Mouse (Mus musculus) stomach, embryonic 16.5 days (tissue): ENCODE measurements around the gene Il13ra1. TPM values are rescaled to one million over a fixed set of nuclear protein-coding genes. Genes with fewer than 3 reads are reported as not detected.

ENCODE experiments used
- ATAC-seq: fragments of 200-750 bp; cut with Nextera tagmentation; 2 replicates; pipeline ENCODE4 v1.8.0; 2017; ENCODE audit warnings: moderate number of reproducible peaks, moderate TSS enrichment; ENCODE audit not compliant: insufficient read depth, low FRiP score
- H3K27ac ChIP-seq: fragments of 300-500 bp; sonication (generic); 2 replicates; pipeline ENCODE4 v1.5.1; 2014; ENCODE audit warnings: low read length
- H3K27me3 ChIP-seq: fragments of 300-500 bp; sonication (generic); 2 replicates; pipeline ENCODE4 v1.6.1; 2014; ENCODE audit warnings: low read length, control low read depth, mixed read lengths; ENCODE audit not compliant: control insufficient read depth, insufficient read depth
- H3K36me3 ChIP-seq: fragments of 300-500 bp; sonication (generic); 2 replicates; pipeline ENCODE4 v1.6.1; 2014; ENCODE audit warnings: low read length; ENCODE audit not compliant: control insufficient read depth, insufficient read depth
- H3K4me1 ChIP-seq: fragments of 300-500 bp; sonication (generic); 2 replicates; pipeline ENCODE4 v1.6.1; 2014; ENCODE audit warnings: low read length, control low read depth, mixed read lengths; ENCODE audit not compliant: control insufficient read depth, insufficient read depth
- H3K4me2 ChIP-seq: fragments of 300-500 bp; sonication (generic); 2 replicates; pipeline ENCODE4 v1.6.1; 2014; ENCODE audit warnings: low read depth, low read length, mixed read lengths
- H3K4me3 ChIP-seq: fragments of 300-500 bp; sonication (generic); replicated peaks from 2 replicates; pipeline ENCODE4 v1.5.1; 2014; ENCODE audit warnings: mild to moderate bottlenecking, low read length
- H3K9ac ChIP-seq: fragments of 300-500 bp; sonication (generic); 2 replicates; pipeline ENCODE4 v1.6.1; 2014; ENCODE audit warnings: low read length
- H3K9me3 ChIP-seq: fragments of 300-500 bp; sonication (generic); replicated peaks from 2 replicates; pipeline ENCODE4 v1.6.1; 2016; ENCODE audit warnings: low read length, control low read depth; ENCODE audit not compliant: control insufficient read depth
- WGBS: fragments of 180-500 bp; shearing (Covaris S2); extraction: QIAGEN DNeasy Blood & Tissue Kit; methylation state at CpG from one replicate; pipeline ENCODE4 v1.1.7; 2014; 5-methylcytosine and 5-hydroxymethylcytosine counted together
- polyA plus RNA-seq: library from polyadenylated mRNA; unstranded; fragments of >200 nt; fragmentation: Nextera tagmentation; extraction: Ambion mirVana; gene quantifications from 2 replicates; pipeline ENCODE4 v1.2.1, GENCODE M21; 2015

Gene Il13ra1
- polyA plus RNA-seq, 1 experiment from 2014 or later, result 36.6 TPM

GRCm38 (mm10) chrX:36183625-36184024, 71.7 kb downstream of the Il13ra1 start:
- no peak overlapping the region for H3K4me3 ChIP-seq
- H3K36me3 ChIP-seq, result no peaks in the 10 kb centered on the region
- no peaks in the 10 kb centered on the region for H3K9me3 ChIP-seq
- ATAC-seq, result no peak
- H3K4me1 ChIP-seq, result no peaks in the 10 kb centered on the region
- H3K4me2 ChIP-seq, result no peak overlapping the region
- H3K27me3 ChIP-seq, result no peaks in the 10 kb centered on the region
- no peak overlapping the region for H3K9ac ChIP-seq
- H3K27ac ChIP-seq, result no peak overlapping the region

DNA sequence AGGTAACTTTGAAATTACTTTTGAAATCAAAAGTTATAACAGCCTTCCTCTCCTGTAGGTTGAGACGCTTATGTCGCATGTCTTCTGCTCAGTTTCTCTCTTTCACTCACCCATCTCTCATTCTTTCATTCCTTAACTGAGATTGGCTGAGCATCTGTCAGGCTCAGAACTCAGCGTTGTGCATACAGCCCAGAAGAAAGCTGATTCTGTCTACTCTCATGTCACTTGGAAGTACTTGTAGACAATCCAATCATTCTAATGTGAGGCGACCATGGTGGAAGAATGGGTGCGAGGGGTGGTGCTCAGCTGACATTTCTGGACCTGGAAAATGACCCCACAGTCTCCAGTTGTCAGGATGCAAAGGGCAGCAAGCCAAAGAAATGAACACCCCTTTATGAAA, 74.1 kb downstream of the Il13ra1 start:
- ATAC-seq, result no peak
- Histone ChIP-seq H3K27ac (no peak overlapping the region), H3K27me3 (no peaks in the 10 kb centered on the region), H3K9me3 (no peaks in the 10 kb centered on the region), H3K36me3 (no peaks in the 10 kb centered on the region), H3K4me3 (no peak overlapping the region), H3K9ac (no peak overlapping the region), H3K4me1 (no peaks in the 10 kb centered on the region), H3K4me2 (no peak overlapping the region)
- 61% methylated on average over 5 of the region's 5 CpGs for WGBS

DNA sequence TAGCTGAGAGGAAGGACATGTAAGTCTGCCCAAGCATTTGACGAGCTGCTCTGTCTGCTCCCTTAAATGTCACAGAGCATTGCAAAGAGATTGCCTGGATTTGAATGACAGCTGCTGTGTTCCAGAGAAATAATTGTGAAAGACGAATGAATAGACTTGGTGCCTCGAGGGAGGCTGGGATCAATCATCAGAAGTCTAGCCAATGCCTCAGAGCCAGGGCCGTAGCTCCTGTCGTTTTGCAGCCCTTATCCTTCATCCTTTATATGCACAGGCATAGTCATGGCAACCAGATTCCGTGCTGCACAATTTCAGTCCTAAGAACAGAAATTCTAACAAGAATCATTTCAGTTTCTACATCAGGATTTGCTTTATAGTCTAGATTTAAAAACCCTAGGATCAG, 74.5 kb downstream of the Il13ra1 start:
- H3K36me3 ChIP-seq, result no peaks in the 10 kb centered on the region
- H3K4me2 ChIP-seq, result no peak overlapping the region
- H3K9me3 ChIP-seq, result no peaks in the 10 kb centered on the region
- no peak overlapping the region for H3K27ac ChIP-seq
- no peak overlapping the region for H3K9ac ChIP-seq
- 44% methylated on average over 6 of the region's 6 CpGs for WGBS
- no peak for ATAC-seq
- no peak overlapping the region for H3K4me3 ChIP-seq
- H3K4me1 ChIP-seq, result no peaks in the 10 kb centered on the region
- H3K27me3 ChIP-seq, result no peaks in the 10 kb centered on the region

GRCm38 (mm10) chrX:36193951-36194350, 82.0 kb downstream of the Il13ra1 start:
- no peak for ATAC-seq
- H3K27ac ChIP-seq, result no peak overlapping the region
- no peaks in the 10 kb centered on the region for H3K36me3 ChIP-seq
- no peaks in the 10 kb centered on the region for H3K9me3 ChIP-seq
- H3K9ac ChIP-seq, result no peak overlapping the region
- no peak overlapping the region for H3K4me3 ChIP-seq
- no peak overlapping the region for H3K4me2 ChIP-seq
- peaks cover 4% of the 10 kb centered on the region; the same call in 1 of the 2 replicates for H3K4me1 ChIP-seq
- H3K27me3 ChIP-seq, result no peaks in the 10 kb centered on the region
- 19% methylated on average over 6 of the region's 6 CpGs for WGBS

- Histone ChIP-seq H3K9ac (no peak within 1 kb of the TSS; the same call in 1 of the 2 replicates), H3K4me3 (peak within 1 kb of the TSS; percentile 24), H3K36me3 (no peaks in the 10 kb centered on the region), H3K27me3 (no peaks in the 10 kb centered on the region), H3K4me1 (peaks cover 4% of the 10 kb centered on the region; the same call in 1 of the 2 replicates), H3K4me2 (peak within 1 kb of the TSS; percentile 49), H3K27ac (no peak within 1 kb of the TSS), H3K9me3 (no peaks in the 10 kb centered on the region)
- peak; percentile 33; the same call in 1 of the 2 replicates for ATAC-seq
- WGBS, result 16% methylated on average over 27 of the region's 28 CpGs
Observed at GRCm38 (mm10) chrX:36195736-36196525, 84.0 kb downstream of the Il13ra1 start, which contains the start of gene Zcchc12. TSS of gene Zcchc12 (plus strand) at chrX:36195904.

GRCm38 (mm10) chrX:36209554-36209953, 97.6 kb downstream of the Il13ra1 start:
- H3K36me3 ChIP-seq, result no peaks in the 10 kb centered on the region
- no peaks in the 10 kb centered on the region for H3K4me1 ChIP-seq
- no peaks in the 10 kb centered on the region for H3K9me3 ChIP-seq
- no peak overlapping the region for H3K4me2 ChIP-seq
- no peaks in the 10 kb centered on the region for H3K27me3 ChIP-seq
- H3K9ac ChIP-seq, result no peak overlapping the region
- no peak overlapping the region for H3K4me3 ChIP-seq
- WGBS, result 54% methylated on average over 2 of the region's 2 CpGs
- no peak for ATAC-seq
- H3K27ac ChIP-seq, result no peak overlapping the region

DNA sequence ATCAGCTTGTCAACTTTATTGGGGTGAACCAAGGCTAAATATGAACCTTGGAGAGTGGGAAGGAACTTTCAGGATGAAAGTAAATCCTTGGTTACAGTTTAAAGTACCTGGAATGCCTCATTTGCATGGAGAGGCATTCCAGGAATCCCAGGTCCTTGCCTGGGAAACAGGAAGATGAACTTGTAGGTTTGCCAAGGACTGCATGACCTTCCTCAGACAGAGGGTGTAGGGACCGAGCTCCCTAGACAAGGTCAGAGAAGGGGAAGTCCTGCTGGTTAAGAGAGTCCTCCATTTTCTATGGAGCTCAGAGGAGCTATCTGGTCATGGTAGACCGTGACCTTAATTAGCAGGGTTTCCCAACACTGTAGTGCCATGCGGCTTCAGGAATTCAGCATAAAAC, 99.3 kb downstream of the Il13ra1 start:
- H3K4me2 ChIP-seq, result no peak overlapping the region
- ATAC-seq, result no peak
- H3K4me1 ChIP-seq, result no peaks in the 10 kb centered on the region
- no peak overlapping the region for H3K27ac ChIP-seq
- WGBS, result 75% methylated on average over 3 of the region's 3 CpGs
- no peaks in the 10 kb centered on the region for H3K27me3 ChIP-seq
- H3K4me3 ChIP-seq, result no peak overlapping the region
- no peaks in the 10 kb centered on the region for H3K9me3 ChIP-seq
- H3K9ac ChIP-seq, result no peak overlapping the region
- H3K36me3 ChIP-seq, result no peaks in the 10 kb centered on the region

Other genes with a start within 250 kb of the Il13ra1 start
- gene Dock11, start 223.3 kb upstream of the Il13ra1 start, polyA plus RNA-seq, result 20.2 and 20.7 TPM in 2 replicates
- gene Zcchc12, start 83.8 kb downstream of the Il13ra1 start, polyA plus RNA-seq, result 17.6 and 18.4 TPM in 2 replicates
- gene Lonrf3, start 216.2 kb downstream of the Il13ra1 start, polyA plus RNA-seq, result 0.22 and 0.58 TPM in 2 replicates